Mouse (Mus musculus): ENCODE results near the gene C130032M10Rik. TPM values are rescaled to one million over a fixed set of nuclear protein-coding genes. Genes with fewer than 3 reads are reported as not detected.

The C130032M10Rik gene
- polyA plus RNA-seq, 1 experiment from 2014 or later = 0.16 TPM

DNA sequence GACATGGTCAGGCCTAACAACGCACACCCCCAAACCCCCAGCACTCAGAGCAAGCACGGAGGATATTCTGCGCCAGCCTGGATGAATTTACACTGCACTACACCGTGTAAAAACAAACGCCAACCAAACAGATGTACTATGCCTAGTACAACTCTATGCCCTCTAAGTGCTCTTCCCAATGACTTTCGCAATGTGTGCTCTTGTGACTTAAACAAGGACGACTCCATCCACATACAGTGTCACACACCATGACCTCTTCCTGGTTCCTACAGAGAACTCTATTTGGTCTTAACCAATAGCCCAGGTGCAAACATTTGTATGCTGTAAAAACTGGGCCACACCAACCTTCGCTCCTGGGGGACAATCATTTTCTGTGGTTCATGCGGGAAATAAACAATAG is 7.0 kb downstream of the C130032M10Rik start:
- H3K4me2 ChIP-seq (ENCODE audit: low read length) = no peak overlapping the region
- no peak overlapping the region for H3K27ac ChIP-seq
- no peaks in the 10 kb centered on the region for H3K27me3 ChIP-seq (ENCODE audit: insufficient read depth, low read length)
- no peak overlapping the region for H3K4me3 ChIP-seq (replicated peaks; ENCODE audit: low read depth, low read length)
- DNase-seq (ENCODE audit: low spot score) (no peak), ATAC-seq (replicated peaks; ENCODE audit: low FRiP score, low read depth) (no peak)
- WGBS = 91% methylated on average over 9 of the region's 9 CpGs
- H3K4me1 ChIP-seq (replicated peaks; ENCODE audit: insufficient read depth, low read length) = peaks cover 11% of the 10 kb centered on the region
- no peak overlapping the region for H3K9ac ChIP-seq (ENCODE audit: low read depth, low read length)
- H3K36me3 ChIP-seq (ENCODE audit: insufficient read depth, low read length) = no peaks in the 10 kb centered on the region
- H3K9me3 ChIP-seq (replicated peaks; ENCODE audit: low read length) = no peaks in the 10 kb centered on the region
- no peak for TF ChIP-seq CTCF (IDR thresholded peaks at IDR 0.05; ENCODE audit: low read depth)

DNA sequence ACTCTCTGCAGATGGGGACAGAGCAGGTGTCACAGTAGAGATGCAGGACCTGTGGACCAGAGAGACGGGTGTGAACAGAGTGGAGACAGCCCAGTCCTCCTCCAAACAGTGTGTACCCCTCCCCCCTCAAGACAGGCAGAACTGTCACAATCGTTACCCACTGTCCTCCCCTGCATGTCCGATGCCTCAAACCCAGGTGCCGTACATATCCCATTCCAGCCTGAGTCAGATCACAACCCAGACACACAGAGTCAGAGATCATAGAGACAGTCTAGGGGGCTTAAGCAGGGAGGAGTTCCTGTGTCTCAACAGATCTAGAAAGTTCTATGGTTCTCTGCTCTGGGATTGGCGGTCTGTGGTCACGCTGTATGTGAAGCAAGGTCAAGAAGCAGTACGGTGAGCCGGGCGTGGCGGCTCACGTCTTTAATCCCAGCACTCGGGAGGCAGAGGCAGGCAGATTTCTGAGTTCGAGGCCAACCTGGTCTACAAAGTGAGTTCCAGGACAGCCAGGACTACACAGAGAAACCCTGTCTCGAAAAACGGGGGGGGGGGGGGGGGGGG is 9.7 kb downstream of the C130032M10Rik start:
- peaks cover 15% of the 10 kb centered on the region for H3K4me1 ChIP-seq (replicated peaks; ENCODE audit: insufficient read depth, low read length)
- no peaks in the 10 kb centered on the region for H3K9me3 ChIP-seq (replicated peaks; ENCODE audit: low read length)
- H3K4me3 ChIP-seq (replicated peaks; ENCODE audit: low read depth, low read length) = no peak overlapping the region
- no peak for TF ChIP-seq CTCF (IDR thresholded peaks at IDR 0.05; ENCODE audit: low read depth)
- H3K9ac ChIP-seq (ENCODE audit: low read depth, low read length) = no peak overlapping the region
- no peak overlapping the region for H3K4me2 ChIP-seq (ENCODE audit: low read length)
- no peaks in the 10 kb centered on the region for H3K27me3 ChIP-seq (ENCODE audit: insufficient read depth, low read length)
- DNase-seq (ENCODE audit: low spot score) (no peak), ATAC-seq (replicated peaks; ENCODE audit: low FRiP score, low read depth) (no peak)
- no peak overlapping the region for H3K27ac ChIP-seq
- 85% methylated on average over 13 of the region's 15 CpGs for WGBS
- no peaks in the 10 kb centered on the region for H3K36me3 ChIP-seq (ENCODE audit: insufficient read depth, low read length)

DNA sequence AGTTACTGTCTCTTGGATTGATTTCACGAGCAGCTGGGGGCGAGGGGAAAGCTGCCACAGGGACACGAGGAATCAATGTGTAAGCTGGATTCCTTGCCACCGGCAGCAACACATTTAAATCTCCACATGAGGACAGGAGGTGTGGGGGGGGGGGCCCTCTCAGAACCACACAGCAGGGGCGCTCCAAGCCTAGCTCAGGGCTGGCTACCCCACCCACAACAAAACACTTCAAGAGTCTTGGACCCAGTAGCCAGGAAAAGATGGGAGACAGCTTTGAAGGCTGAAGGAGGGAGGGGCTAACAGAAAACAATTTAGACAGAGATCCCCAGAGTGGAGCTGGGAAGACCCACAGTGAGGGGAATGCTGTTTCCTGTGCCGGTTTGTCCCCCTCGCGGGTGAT is 10.4 kb downstream of the C130032M10Rik start:
- no peaks in the 10 kb centered on the region for H3K27me3 ChIP-seq (ENCODE audit: insufficient read depth, low read length)
- H3K9me3 ChIP-seq (replicated peaks; ENCODE audit: low read length) = no peaks in the 10 kb centered on the region
- no peak overlapping the region for H3K9ac ChIP-seq (ENCODE audit: low read depth, low read length)
- 0 out of 2 replicates have a peak, but pooled peaks have one; percentile 2 for TF ChIP-seq CTCF (IDR thresholded peaks at IDR 0.05; ENCODE audit: low read depth)
- 16% methylated on average over 8 of the region's 8 CpGs for WGBS
- H3K4me3 ChIP-seq (replicated peaks; ENCODE audit: low read depth, low read length) = no peak overlapping the region
- H3K36me3 ChIP-seq (ENCODE audit: insufficient read depth, low read length) = no peaks in the 10 kb centered on the region
- no peak overlapping the region for H3K27ac ChIP-seq
- ATAC-seq (replicated peaks; ENCODE audit: low FRiP score, low read depth) (no peak), DNase-seq (ENCODE audit: low spot score) (peak; percentile 44)
- H3K4me1 ChIP-seq (replicated peaks; ENCODE audit: insufficient read depth, low read length) = peaks cover 21% of the 10 kb centered on the region
- H3K4me2 ChIP-seq (ENCODE audit: low read length) = 0 out of 2 replicates have a peak overlapping the region, but pooled peaks have one; percentile 4

DNA sequence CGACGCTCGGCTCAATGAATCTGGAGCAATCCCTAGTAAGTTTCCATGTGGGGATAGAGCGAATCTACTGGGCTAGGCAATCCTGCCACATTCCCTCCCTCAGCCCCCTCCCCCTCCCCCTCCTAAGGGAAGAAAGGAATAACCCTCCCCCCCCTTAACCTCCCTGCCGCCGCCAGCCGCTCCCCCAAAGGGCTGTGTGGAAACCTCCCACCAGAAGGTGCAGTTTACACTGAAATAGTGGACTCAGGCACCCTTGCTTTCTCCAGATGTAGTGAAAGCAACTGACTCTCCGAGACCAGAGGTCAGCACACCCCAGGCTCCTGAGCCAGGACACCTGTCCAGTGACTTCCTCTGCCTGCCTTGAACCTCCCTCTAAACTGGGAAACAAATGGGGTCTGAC is 11.1 kb downstream of the C130032M10Rik start:
- 18% methylated on average over 8 of the region's 8 CpGs for WGBS
- DNase-seq (ENCODE audit: low spot score) (peak; percentile 68), ATAC-seq (replicated peaks; ENCODE audit: low FRiP score, low read depth) (no peak)
- H3K36me3 ChIP-seq (ENCODE audit: insufficient read depth, low read length) = no peaks in the 10 kb centered on the region
- H3K4me2 ChIP-seq (ENCODE audit: low read length) = peak overlapping the region; percentile 37
- no peak overlapping the region for H3K4me3 ChIP-seq (replicated peaks; ENCODE audit: low read depth, low read length)
- TF ChIP-seq CTCF (IDR thresholded peaks at IDR 0.05; ENCODE audit: low read depth) = no peak
- no peaks in the 10 kb centered on the region for H3K9me3 ChIP-seq (replicated peaks; ENCODE audit: low read length)
- H3K27me3 ChIP-seq (ENCODE audit: insufficient read depth, low read length) = no peaks in the 10 kb centered on the region
- peaks cover 28% of the 10 kb centered on the region for H3K4me1 ChIP-seq (replicated peaks; ENCODE audit: insufficient read depth, low read length)
- peak overlapping the region; percentile 72 for H3K27ac ChIP-seq
- 0 out of 2 replicates have a peak overlapping the region, but pooled peaks have one; percentile 27 for H3K9ac ChIP-seq (ENCODE audit: low read depth, low read length)

DNA sequence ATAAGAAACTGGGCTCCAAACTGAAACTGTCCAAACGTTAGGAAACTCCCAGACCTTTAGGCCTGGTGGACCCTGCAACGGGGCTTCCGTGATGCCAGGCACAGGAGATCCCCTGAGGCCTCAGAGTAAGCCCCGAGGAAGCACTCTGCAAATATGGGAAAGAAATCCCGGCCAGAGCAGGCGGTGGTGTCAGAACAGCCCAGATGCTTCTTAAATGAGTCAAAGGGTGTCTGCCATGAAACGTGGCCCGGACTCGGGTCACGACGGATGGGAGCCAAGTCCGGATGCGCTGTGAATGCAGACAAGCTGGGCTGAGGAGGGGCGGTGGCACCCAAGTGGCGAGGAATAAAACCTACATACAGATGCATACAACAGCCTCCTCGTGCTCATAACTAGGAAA is 11.6 kb downstream of the C130032M10Rik start:
- 0 out of 2 replicates have a peak overlapping the region, but pooled peaks have one; percentile 27 for H3K9ac ChIP-seq (ENCODE audit: low read depth, low read length)
- H3K9me3 ChIP-seq (replicated peaks; ENCODE audit: low read length) = no peaks in the 10 kb centered on the region
- 5% methylated on average over 16 of the region's 16 CpGs for WGBS
- DNase-seq (ENCODE audit: low spot score) (peak; percentile 79), ATAC-seq (replicated peaks; ENCODE audit: low FRiP score, low read depth) (no peak)
- H3K36me3 ChIP-seq (ENCODE audit: insufficient read depth, low read length) = no peaks in the 10 kb centered on the region
- H3K4me3 ChIP-seq (replicated peaks; ENCODE audit: low read depth, low read length) = no peak overlapping the region
- H3K4me1 ChIP-seq (replicated peaks; ENCODE audit: insufficient read depth, low read length) = peaks cover 29% of the 10 kb centered on the region
- H3K27ac ChIP-seq = peak overlapping the region; percentile 72
- H3K27me3 ChIP-seq (ENCODE audit: insufficient read depth, low read length) = no peaks in the 10 kb centered on the region
- no peak for TF ChIP-seq CTCF (IDR thresholded peaks at IDR 0.05; ENCODE audit: low read depth)
- peak overlapping the region; percentile 37 for H3K4me2 ChIP-seq (ENCODE audit: low read length)

DNA sequence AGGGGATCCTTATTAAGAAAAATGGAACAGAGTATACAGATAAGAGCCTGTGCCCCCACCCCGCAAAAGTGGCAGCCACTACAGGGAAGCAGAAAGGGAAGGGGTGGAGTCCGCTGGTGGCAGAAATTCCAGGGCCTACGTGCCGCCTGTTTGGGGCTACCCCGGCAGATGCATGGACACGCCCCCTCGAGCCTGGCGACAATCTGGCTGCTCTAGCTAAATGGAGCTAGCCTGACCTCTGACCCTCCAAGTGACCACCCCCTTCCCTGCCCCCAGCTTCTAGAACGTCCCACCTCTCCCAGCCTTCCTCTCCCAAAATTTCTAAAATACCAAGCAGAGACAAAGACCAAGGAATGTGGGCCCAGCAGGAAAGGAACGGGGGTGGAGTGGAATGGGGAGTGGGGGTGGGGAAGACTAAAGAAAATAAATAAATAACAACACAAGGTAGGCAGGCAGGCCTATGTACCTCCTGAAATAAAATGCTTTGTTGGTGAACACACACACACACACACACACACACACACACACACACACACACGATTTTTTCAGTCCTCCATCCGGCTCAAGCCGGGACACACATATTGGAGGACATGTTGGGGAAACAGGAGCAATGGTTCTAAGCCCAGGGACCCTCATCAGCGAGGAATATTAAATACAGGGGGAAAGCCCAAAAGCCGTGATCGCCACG is 12.6 kb downstream of the C130032M10Rik start:
- Histone ChIP-seq H3K4me2 (ENCODE audit: low read length) (peak overlapping the region; percentile 37), H3K27ac (peak overlapping the region; percentile 9; the same call in 1 of the 2 replicates), H3K9ac (ENCODE audit: low read depth, low read length) (no peak overlapping the region)

More for the DNA sequence above, 12.6 kb downstream of the C130032M10Rik start:
- peak; percentile 53 for ATAC-seq (replicated peaks; ENCODE audit: low FRiP score, low read depth)
- no peaks in the 10 kb centered on the region for H3K27me3 ChIP-seq (ENCODE audit: insufficient read depth, low read length)
- no peak overlapping the region for H3K4me3 ChIP-seq (replicated peaks; ENCODE audit: low read depth, low read length)
- DNase-seq (ENCODE audit: low spot score) = peak; percentile 80
- H3K36me3 ChIP-seq (ENCODE audit: insufficient read depth, low read length) = no peaks in the 10 kb centered on the region
- H3K4me1 ChIP-seq (replicated peaks; ENCODE audit: insufficient read depth, low read length) = peaks cover 29% of the 10 kb centered on the region
- no peak for TF ChIP-seq CTCF (IDR thresholded peaks at IDR 0.05; ENCODE audit: low read depth)
- no peaks in the 10 kb centered on the region for H3K9me3 ChIP-seq (replicated peaks; ENCODE audit: low read length)
- 26% methylated on average over 17 of the region's 17 CpGs for WGBS
